Mouse (Mus musculus): ENCODE measurements at regions not wholly inside any gene's neighbourhood (a gene's known extent, or its start where the extent isn't known, plus 50 kb on each side); places are given as distances from the start of the nearest gene placed in this dataset.

DNA sequence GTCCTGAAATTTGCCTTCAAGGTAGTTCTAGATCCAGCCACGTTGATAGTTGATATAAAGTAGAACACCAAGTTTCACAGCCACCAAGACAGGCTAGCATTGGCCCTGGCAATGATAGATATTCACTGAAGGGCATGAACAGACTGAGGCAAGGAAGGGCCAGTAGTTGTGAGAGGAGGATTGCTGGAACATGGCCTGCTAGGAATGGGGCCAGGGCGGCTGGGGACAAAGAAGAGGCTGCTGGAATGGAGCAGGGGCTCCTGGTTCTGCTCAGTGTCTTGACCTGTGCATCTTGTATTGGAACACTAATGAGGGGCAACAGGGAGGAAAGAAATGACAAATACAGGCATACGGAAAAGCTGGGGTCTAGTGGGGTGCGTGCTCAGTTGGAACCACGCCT is 123.0 kb downstream of the Tmem18 start:
- Histone ChIP-seq H3K27ac (ENCODE audit: low read depth, low read length) (no peak overlapping the region), H3K27me3 (ENCODE audit: control insufficient read depth, insufficient read depth, low read length) (no peaks in the 10 kb centered on the region), H3K9ac (replicated peaks; ENCODE audit: low read depth, low read length) (no peak overlapping the region), H3K4me2 (ENCODE audit: low read depth, low read length) (no peak overlapping the region), H3K4me1 (ENCODE audit: control insufficient read depth, insufficient read depth, low read length) (no peaks in the 10 kb centered on the region), H3K9me3 (ENCODE audit: control insufficient read depth, low read length) (no peaks in the 10 kb centered on the region), H3K4me3 (ENCODE audit: low read depth, low read length) (no peak overlapping the region), H3K36me3 (ENCODE audit: control insufficient read depth, insufficient read depth, low read length) (no peaks in the 10 kb centered on the region)
- no peak for ATAC-seq (ENCODE audit: low read depth)
- 85% methylated on average over 5 of the region's 5 CpGs for WGBS

- H3K4me2 ChIP-seq (ENCODE audit: low read depth, low read length) = no peak overlapping the region
- WGBS = 78% methylated on average over 2 of the region's 2 CpGs
- H3K27ac ChIP-seq (ENCODE audit: low read depth, low read length) = no peak overlapping the region
- H3K36me3 ChIP-seq (ENCODE audit: control insufficient read depth, insufficient read depth, low read length) = no peaks in the 10 kb centered on the region
- no peaks in the 10 kb centered on the region for H3K27me3 ChIP-seq (ENCODE audit: control insufficient read depth, insufficient read depth, low read length)
- H3K9ac ChIP-seq (replicated peaks; ENCODE audit: low read depth, low read length) = no peak overlapping the region
- no peaks in the 10 kb centered on the region for H3K4me1 ChIP-seq (ENCODE audit: control insufficient read depth, insufficient read depth, low read length)
- no peak overlapping the region for H3K4me3 ChIP-seq (ENCODE audit: low read depth, low read length)
- no peak for ATAC-seq (ENCODE audit: low read depth)
- H3K9me3 ChIP-seq (ENCODE audit: control insufficient read depth, low read length) = no peaks in the 10 kb centered on the region
Observed at GRCm38 (mm10) chr12:30708635-30709181, 124.5 kb downstream of the Tmem18 start.

DNA sequence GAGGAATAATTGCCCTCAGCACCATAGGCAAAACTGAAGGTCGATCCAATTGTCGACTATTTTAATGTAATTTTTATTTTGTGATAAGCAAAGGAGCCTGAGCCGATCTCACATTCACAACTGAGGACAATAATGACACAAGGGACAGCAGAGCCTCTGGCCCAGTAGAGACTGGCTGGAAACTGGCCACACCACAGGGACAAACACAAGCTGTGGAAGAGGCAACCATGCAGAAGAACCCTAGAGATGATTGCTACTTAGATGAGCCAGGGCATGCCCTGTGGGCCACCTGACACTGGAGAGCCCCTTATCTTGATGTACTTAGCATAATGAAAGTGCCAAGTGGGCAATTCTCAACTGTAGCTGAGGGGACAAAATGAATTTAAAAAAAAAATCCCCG is 126.3 kb downstream of the Tmem18 start:
- ATAC-seq (ENCODE audit: low read depth) = no peak
- Histone ChIP-seq H3K4me2 (ENCODE audit: low read depth, low read length) (no peak overlapping the region), H3K9ac (replicated peaks; ENCODE audit: low read depth, low read length) (no peak overlapping the region), H3K27ac (ENCODE audit: low read depth, low read length) (no peak overlapping the region), H3K27me3 (ENCODE audit: control insufficient read depth, insufficient read depth, low read length) (no peaks in the 10 kb centered on the region), H3K4me3 (ENCODE audit: low read depth, low read length) (no peak overlapping the region), H3K9me3 (ENCODE audit: control insufficient read depth, low read length) (no peaks in the 10 kb centered on the region), H3K4me1 (ENCODE audit: control insufficient read depth, insufficient read depth, low read length) (no peaks in the 10 kb centered on the region), H3K36me3 (ENCODE audit: control insufficient read depth, insufficient read depth, low read length) (no peaks in the 10 kb centered on the region)
- 91% methylated on average over 4 of the region's 4 CpGs for WGBS

DNA sequence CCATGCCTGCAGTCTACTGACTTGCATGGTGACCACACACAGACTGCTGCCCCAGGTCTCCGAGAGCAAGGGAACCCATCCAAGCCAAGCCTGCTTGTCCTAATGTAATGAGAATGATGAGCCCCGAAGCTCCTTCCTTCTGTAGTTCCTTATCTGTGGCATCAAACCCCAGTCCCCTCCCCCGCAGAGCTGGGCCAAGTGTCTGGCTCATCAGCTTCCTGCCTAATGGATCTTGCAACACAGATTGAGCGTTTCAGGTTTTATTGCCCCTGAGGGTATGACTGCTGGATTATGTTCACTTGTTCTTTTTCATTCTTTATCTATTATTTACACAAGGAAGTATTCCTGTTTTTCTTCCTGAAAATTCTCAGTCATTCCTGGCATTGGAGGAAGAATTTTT is 142.5 kb downstream of the Tmem18 start:
- Histone ChIP-seq H3K36me3 (ENCODE audit: control insufficient read depth, insufficient read depth, low read length) (no peaks in the 10 kb centered on the region), H3K27me3 (ENCODE audit: control insufficient read depth, insufficient read depth, low read length) (no peaks in the 10 kb centered on the region), H3K27ac (ENCODE audit: low read depth, low read length) (peak overlapping the region; percentile 48; the same call in 1 of the 2 replicates), H3K4me1 (ENCODE audit: control insufficient read depth, insufficient read depth, low read length) (peaks cover 4% of the 10 kb centered on the region; the same call in 1 of the 2 replicates), H3K4me2 (ENCODE audit: low read depth, low read length) (no peak overlapping the region), H3K4me3 (ENCODE audit: low read depth, low read length) (no peak overlapping the region), H3K9me3 (ENCODE audit: control insufficient read depth, low read length) (no peaks in the 10 kb centered on the region), H3K9ac (replicated peaks; ENCODE audit: low read depth, low read length) (no peak overlapping the region)
- 40% methylated on average over 4 of the region's 4 CpGs for whole genome bisulfite sequencing
- 0 out of 2 replicates have a peak, but pooled peaks have one; percentile 54 for ATAC-seq (ENCODE audit: low read depth)

DNA sequence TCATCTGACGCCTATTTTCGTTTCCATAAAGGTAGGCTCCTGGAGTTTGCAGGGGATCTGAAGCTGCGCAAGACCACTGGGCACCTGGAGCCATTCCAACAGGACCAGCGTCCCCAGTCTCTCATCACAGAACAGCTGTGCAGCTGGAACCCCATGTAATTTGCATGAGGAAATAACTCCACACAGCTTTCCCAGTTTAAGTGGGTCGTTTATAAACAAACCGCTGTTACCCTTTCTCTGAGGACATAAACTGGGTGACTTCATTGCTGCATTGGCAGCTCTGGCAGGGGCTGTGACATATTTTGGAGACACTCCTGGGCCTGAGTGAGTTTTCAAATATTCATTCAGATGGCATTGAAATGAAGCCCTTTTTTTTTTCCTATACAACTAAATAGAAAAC is 145.2 kb downstream of the Tmem18 start:
- peak; percentile 80 for ATAC-seq (ENCODE audit: low read depth)
- H3K4me2 ChIP-seq (ENCODE audit: low read depth, low read length) = no peak overlapping the region
- no peak overlapping the region for H3K9ac ChIP-seq (replicated peaks; ENCODE audit: low read depth, low read length)
- H3K4me1 ChIP-seq (ENCODE audit: control insufficient read depth, insufficient read depth, low read length) = peaks cover 4% of the 10 kb centered on the region; the same call in 1 of the 2 replicates
- H3K9me3 ChIP-seq (ENCODE audit: control insufficient read depth, low read length) = no peaks in the 10 kb centered on the region
- WGBS = 47% methylated on average over 6 of the region's 6 CpGs
- H3K27ac ChIP-seq (ENCODE audit: low read depth, low read length) = no peak overlapping the region
- no peaks in the 10 kb centered on the region for H3K36me3 ChIP-seq (ENCODE audit: control insufficient read depth, insufficient read depth, low read length)
- no peak overlapping the region for H3K4me3 ChIP-seq (ENCODE audit: low read depth, low read length)
- no peaks in the 10 kb centered on the region for H3K27me3 ChIP-seq (ENCODE audit: control insufficient read depth, insufficient read depth, low read length)

DNA sequence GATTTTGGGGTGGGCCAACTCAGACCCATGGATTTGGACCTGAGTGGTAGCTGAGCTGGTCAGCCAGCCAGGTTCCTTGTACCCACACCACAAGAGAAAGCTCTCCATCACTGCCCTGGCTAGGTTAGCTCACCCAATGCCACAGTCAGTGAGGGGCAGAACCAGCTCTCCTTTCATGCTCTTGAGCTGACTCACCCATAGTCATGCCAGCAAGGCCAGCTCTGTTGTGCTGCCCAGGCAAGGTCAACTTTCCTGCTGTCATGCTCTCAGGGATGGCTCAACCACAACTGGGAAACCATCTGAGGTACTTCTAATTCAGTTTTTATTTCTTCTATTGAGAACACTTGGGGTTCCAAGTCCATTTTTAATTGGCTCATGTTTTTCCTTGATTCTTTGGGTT is 116.5 kb upstream of the Alkal2 start:
- Histone ChIP-seq H3K9me3 (ENCODE audit: control insufficient read depth, low read length) (no peaks in the 10 kb centered on the region), H3K27me3 (ENCODE audit: control insufficient read depth, insufficient read depth, low read length) (no peaks in the 10 kb centered on the region), H3K4me2 (ENCODE audit: low read depth, low read length) (no peak overlapping the region), H3K36me3 (ENCODE audit: control insufficient read depth, insufficient read depth, low read length) (no peaks in the 10 kb centered on the region), H3K4me1 (ENCODE audit: control insufficient read depth, insufficient read depth, low read length) (no peaks in the 10 kb centered on the region), H3K27ac (ENCODE audit: low read depth, low read length) (no peak overlapping the region), H3K9ac (replicated peaks; ENCODE audit: low read depth, low read length) (no peak overlapping the region), H3K4me3 (ENCODE audit: low read depth, low read length) (no peak overlapping the region)
- ATAC-seq (ENCODE audit: low read depth) = no peak

DNA sequence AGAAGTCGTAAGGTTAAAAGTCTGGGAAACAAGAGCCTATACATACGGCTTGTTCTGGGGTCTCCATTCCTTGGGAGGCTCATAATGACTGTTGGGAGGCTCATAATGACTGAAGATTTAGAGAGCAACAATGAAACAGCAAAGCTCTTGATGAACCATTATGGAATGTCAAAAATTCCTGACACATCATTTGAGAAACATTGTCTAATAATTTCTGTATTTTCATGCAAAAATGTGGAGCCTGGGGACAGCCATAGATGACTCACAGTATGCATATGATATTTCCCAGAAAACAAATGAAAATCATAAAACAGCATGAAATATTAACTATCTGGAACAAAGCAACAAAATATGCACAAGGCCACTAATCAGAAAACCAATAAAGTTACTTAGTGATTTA is 90.8 kb upstream of the Alkal2 start:
- H3K4me2 ChIP-seq (ENCODE audit: low read depth, low read length) = no peak overlapping the region
- no peak for ATAC-seq (ENCODE audit: low read depth)

DNA sequence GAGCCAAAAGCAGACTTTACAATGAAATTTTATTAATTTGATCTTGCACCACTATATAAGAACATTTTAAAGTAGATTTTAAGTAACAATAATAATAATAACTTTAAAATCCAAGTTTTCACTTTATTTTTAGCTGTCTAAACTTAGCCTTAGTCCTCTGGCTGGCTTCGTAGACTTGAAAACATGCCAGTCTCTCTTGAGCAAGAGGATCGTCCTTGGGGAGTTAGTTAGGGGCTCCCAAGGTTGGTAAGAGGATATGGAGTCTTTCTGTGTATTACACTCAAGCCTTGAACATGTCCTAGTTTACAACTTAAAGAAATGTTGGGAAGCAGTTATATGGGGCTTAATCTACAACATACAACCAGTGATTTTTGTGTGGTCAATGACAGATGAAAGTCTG is 68.0 kb upstream of the Alkal2 start:
- no peaks in the 10 kb centered on the region for H3K36me3 ChIP-seq (ENCODE audit: control insufficient read depth, insufficient read depth, low read length)
- H3K4me3 ChIP-seq (ENCODE audit: low read depth, low read length) = no peak overlapping the region
- 95% methylated on average over 2 of the region's 2 CpGs for WGBS
- no peak overlapping the region for H3K27ac ChIP-seq (ENCODE audit: low read depth, low read length)
- no peaks in the 10 kb centered on the region for H3K9me3 ChIP-seq (ENCODE audit: control insufficient read depth, low read length)
- no peak overlapping the region for H3K4me2 ChIP-seq (ENCODE audit: low read depth, low read length)
- no peak overlapping the region for H3K9ac ChIP-seq (replicated peaks; ENCODE audit: low read depth, low read length)
- H3K27me3 ChIP-seq (ENCODE audit: control insufficient read depth, insufficient read depth, low read length) = no peaks in the 10 kb centered on the region
- no peaks in the 10 kb centered on the region for H3K4me1 ChIP-seq (ENCODE audit: control insufficient read depth, insufficient read depth, low read length)
- ATAC-seq (ENCODE audit: low read depth) = no peak

More for the DNA sequence above, 90.8 kb upstream of the Alkal2 start:
- Histone ChIP-seq H3K27ac (ENCODE audit: low read depth, low read length) (no peak overlapping the region), H3K4me3 (ENCODE audit: low read depth, low read length) (no peak overlapping the region), H3K27me3 (ENCODE audit: control insufficient read depth, insufficient read depth, low read length) (no peaks in the 10 kb centered on the region), H3K9me3 (ENCODE audit: control insufficient read depth, low read length) (no peaks in the 10 kb centered on the region), H3K9ac (replicated peaks; ENCODE audit: low read depth, low read length) (no peak overlapping the region), H3K4me1 (ENCODE audit: control insufficient read depth, insufficient read depth, low read length) (no peaks in the 10 kb centered on the region), H3K36me3 (ENCODE audit: control insufficient read depth, insufficient read depth, low read length) (no peaks in the 10 kb centered on the region)
- 82% methylated on average over 2 of the region's 2 CpGs for WGBS

DNA sequence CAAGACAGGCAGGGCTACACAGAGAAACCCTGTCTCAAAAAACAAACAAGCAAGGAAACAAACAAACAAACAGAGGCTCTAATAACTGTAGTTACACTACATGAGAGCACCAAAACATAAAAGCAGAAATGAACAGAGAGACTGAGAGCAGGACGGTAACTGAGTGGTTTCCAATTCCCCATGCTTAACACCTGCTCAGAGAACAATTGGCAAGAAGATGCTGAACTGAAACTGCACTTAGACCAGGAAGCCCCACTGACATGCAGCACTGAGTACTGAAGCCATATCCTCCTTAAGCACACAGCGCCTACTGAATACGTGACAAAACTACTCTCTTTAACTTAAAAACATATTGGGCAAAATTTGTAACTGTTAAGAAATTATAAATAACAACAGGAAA is 52.7 kb upstream of the Alkal2 start:
- Histone ChIP-seq H3K4me2 (ENCODE audit: low read depth, low read length) (no peak overlapping the region), H3K27me3 (ENCODE audit: control insufficient read depth, insufficient read depth, low read length) (no peaks in the 10 kb centered on the region), H3K36me3 (ENCODE audit: control insufficient read depth, insufficient read depth, low read length) (no peaks in the 10 kb centered on the region), H3K27ac (ENCODE audit: low read depth, low read length) (no peak overlapping the region), H3K4me1 (ENCODE audit: control insufficient read depth, insufficient read depth, low read length) (no peaks in the 10 kb centered on the region), H3K9ac (replicated peaks; ENCODE audit: low read depth, low read length) (no peak overlapping the region), H3K9me3 (ENCODE audit: control insufficient read depth, low read length) (no peaks in the 10 kb centered on the region), H3K4me3 (ENCODE audit: low read depth, low read length) (no peak overlapping the region)
- no peak for ATAC-seq (ENCODE audit: low read depth)
- WGBS = 85% methylated on average over 3 of the region's 3 CpGs

Measured in neural tube, embryonic 14.5 days (tissue).